11 mouse cellular contexts compared by ENCODE assay signal in the genomic region with DNA sequence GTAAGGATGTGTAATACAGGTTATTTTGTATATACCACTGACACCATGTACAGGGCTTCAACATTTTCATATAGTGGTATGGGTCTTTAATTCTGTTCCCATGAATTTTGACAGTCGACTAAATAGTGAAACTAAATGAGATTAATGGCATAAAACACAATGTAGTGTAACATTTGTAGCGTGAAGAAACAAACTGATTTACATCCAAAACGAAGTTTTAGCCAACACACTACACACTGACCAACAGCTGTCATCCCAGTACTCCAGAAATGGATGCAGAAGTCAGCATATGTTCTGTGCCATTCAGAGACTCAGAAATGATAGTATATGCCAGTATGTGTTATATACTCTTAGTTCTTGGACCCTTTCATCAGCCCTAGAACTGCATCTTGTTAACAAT. TPM values are rescaled to one million over a fixed set of nuclear protein-coding genes. Genes with fewer than 3 reads are reported as not detected.
A peak's percentile ranks its signal among the peaks of the same experiment; 100 is the strongest.
DNase-seq lines count a peak whose midpoint lies in the region; ATAC-seq and TF ChIP-seq lines count a peak whose summit lies in the region.
"Had no signal": no experiment of that assay in that cellular context is flagged by ENCODE, and none has a peak within 500 bp of the region (broad histone marks: within the 10 kb centered on the region; RNA-seq: fewer than 3 reads in every experiment).

No protein-coding gene starts in this region.

- no peaks in the 10 kb centered on the region for H3K9me3 ChIP-seq in intestine, embryonic 14.5 days (ENCODE audit: control insufficient read depth, low read length)
- no peaks in the 10 kb centered on the region for H3K9me3 ChIP-seq in intestine, embryonic 16.5 days (ENCODE audit: control insufficient read depth, low read length)
- H3K9me3 ChIP-seq in neural tube, embryonic 13.5 days: no peaks in the 10 kb centered on the region
- H3K9me3 ChIP-seq in neural tube, embryonic 15.5 days (replicated peaks): no peaks in the 10 kb centered on the region
- no peaks in the 10 kb centered on the region for H3K9me3 ChIP-seq in stomach, embryonic 15.5 days
- H3K9me3 ChIP-seq: hindbrain, embryonic 13.5 days had no signal

- H3K4me3 ChIP-seq in intestine, embryonic 14.5 days (ENCODE audit: low read depth, low read length): no peak overlapping the region
- no peak overlapping the region for H3K4me3 ChIP-seq in intestine, embryonic 16.5 days (ENCODE audit: low read length)
- no peak overlapping the region for H3K4me3 ChIP-seq in neural tube, embryonic 13.5 days
- no peak overlapping the region for H3K4me3 ChIP-seq in neural tube, embryonic 15.5 days (replicated peaks)
- no peak overlapping the region for H3K4me3 ChIP-seq in embryonic fibroblast, embryonic 13.5 days (ENCODE audit: insufficient read depth, low read length)
- H3K4me3 ChIP-seq in stomach, embryonic 15.5 days (replicated peaks): no peak overlapping the region

- peaks cover 9% of the 10 kb centered on the region for H3K4me1 ChIP-seq in intestine, embryonic 14.5 days (replicated peaks; ENCODE audit: control insufficient read depth, insufficient read depth, low read length)
- 0 out of 2 replicates have a peak, but pooled peaks cover 12% of the 10 kb centered on the region for H3K4me1 ChIP-seq in intestine, embryonic 16.5 days (ENCODE audit: control insufficient read depth, insufficient read depth, low read length)
- peaks cover 23% of the 10 kb centered on the region for H3K4me1 ChIP-seq in neural tube, embryonic 13.5 days (replicated peaks)
- H3K4me1 ChIP-seq in neural tube, embryonic 15.5 days: peaks cover 22% of the 10 kb centered on the region
- no peaks in the 10 kb centered on the region for H3K4me1 ChIP-seq in embryonic fibroblast, embryonic 13.5 days (ENCODE audit: control insufficient read depth, insufficient read depth, low read length)
- H3K4me1 ChIP-seq in stomach, embryonic 15.5 days: peaks cover 9% of the 10 kb centered on the region; the same call in 1 of the 2 replicates

- no peaks in the 10 kb centered on the region for H3K36me3 ChIP-seq in intestine, embryonic 14.5 days (ENCODE audit: control insufficient read depth, insufficient read depth, low read length)
- H3K36me3 ChIP-seq in intestine, embryonic 16.5 days (ENCODE audit: control insufficient read depth, insufficient read depth, low read length): no peaks in the 10 kb centered on the region
- H3K36me3 ChIP-seq in neural tube, embryonic 13.5 days: no peaks in the 10 kb centered on the region
- no peaks in the 10 kb centered on the region for H3K36me3 ChIP-seq in neural tube, embryonic 15.5 days
- H3K36me3 ChIP-seq in stomach, embryonic 15.5 days: no peaks in the 10 kb centered on the region
- H3K36me3 ChIP-seq: hindbrain, embryonic 13.5 days had no signal

- 42% methylated on average over 3 of the region's 3 CpGs for WGBS in intestine, embryonic 14.5 days
- 44% methylated on average over 3 of the region's 3 CpGs for WGBS in intestine, embryonic 16.5 days
- WGBS in neural tube, embryonic 13.5 days: 41% methylated on average over 3 of the region's 3 CpGs
- 54% methylated on average over 3 of the region's 3 CpGs for WGBS in neural tube, embryonic 15.5 days
- WGBS in stomach, embryonic 15.5 days: 43% methylated on average over 3 of the region's 3 CpGs

- no peaks in the 10 kb centered on the region for H3K27me3 ChIP-seq in intestine, embryonic 14.5 days (replicated peaks; ENCODE audit: control insufficient read depth, insufficient read depth, low read length)
- no peaks in the 10 kb centered on the region for H3K27me3 ChIP-seq in intestine, embryonic 16.5 days (replicated peaks; ENCODE audit: control insufficient read depth, insufficient read depth, low read length)
- no peaks in the 10 kb centered on the region for H3K27me3 ChIP-seq in neural tube, embryonic 13.5 days
- no peaks in the 10 kb centered on the region for H3K27me3 ChIP-seq in neural tube, embryonic 15.5 days (replicated peaks)
- H3K27me3 ChIP-seq in stomach, embryonic 15.5 days (replicated peaks): no peaks in the 10 kb centered on the region
- H3K27me3 ChIP-seq: hindbrain, embryonic 13.5 days; Patski had no signal

- TF ChIP-seq POLR2A in embryonic fibroblast, embryonic 13.5 days (IDR thresholded peaks at IDR 0.05; ENCODE audit: low read depth, low read length): 0 out of 2 replicates have a peak, but pooled peaks have one; percentile 28

- H3K9ac ChIP-seq in intestine, embryonic 14.5 days (ENCODE audit: low read length): peak overlapping the region; percentile 49; the same call in 1 of the 2 replicates
- no peak overlapping the region for H3K9ac ChIP-seq in intestine, embryonic 16.5 days (ENCODE audit: low read depth, low read length)
- no peak overlapping the region for H3K9ac ChIP-seq in neural tube, embryonic 13.5 days
- H3K9ac ChIP-seq in neural tube, embryonic 15.5 days (replicated peaks): no peak overlapping the region
- H3K9ac ChIP-seq in stomach, embryonic 15.5 days: no peak overlapping the region

- DNase-seq in intestine, embryonic 14.5 days (ENCODE audit: low spot score): no peak
- no peak for DNase-seq in left cerebral cortex, adult 11 months (ENCODE audit: low spot score)
- DNase-seq: layer of hippocampus, adult 9-11 months; lung, postnatal 14 days had no signal

- TF ChIP-seq CTCF in embryonic fibroblast, embryonic 13.5 days (IDR thresholded peaks at IDR 0.05; ENCODE audit: borderline replicate concordance, insufficient read depth, low read length): no peak

- peak overlapping the region; percentile 9; the same call in 1 of the 2 replicates for H3K27ac ChIP-seq in intestine, embryonic 14.5 days (ENCODE audit: low read depth)
- H3K27ac ChIP-seq in intestine, embryonic 16.5 days (ENCODE audit: low read length): no peak overlapping the region
- H3K27ac ChIP-seq in neural tube, embryonic 13.5 days (replicated peaks): no peak overlapping the region
- H3K27ac ChIP-seq in neural tube, embryonic 15.5 days (replicated peaks): no peak overlapping the region
- no peak overlapping the region for H3K27ac ChIP-seq in embryonic fibroblast, embryonic 13.5 days (ENCODE audit: insufficient read depth, low read length)
- H3K27ac ChIP-seq in stomach, embryonic 15.5 days: peak overlapping the region; percentile 31; the same call in 1 of the 2 replicates

- peak overlapping the region; percentile 63 for H3K4me2 ChIP-seq in intestine, embryonic 14.5 days (ENCODE audit: low read length)
- no peak overlapping the region for H3K4me2 ChIP-seq in intestine, embryonic 16.5 days (ENCODE audit: low read depth, low read length)
- H3K4me2 ChIP-seq in neural tube, embryonic 13.5 days: peak overlapping the region; percentile 65
- no peak overlapping the region for H3K4me2 ChIP-seq in neural tube, embryonic 15.5 days
- peak overlapping the region; percentile 62; the same call in 1 of the 2 replicates for H3K4me2 ChIP-seq in stomach, embryonic 15.5 days

- no peak for ATAC-seq in intestine, embryonic 14.5 days (replicated peaks; ENCODE audit: low FRiP score, low TSS enrichment, low read depth)
- ATAC-seq in intestine, embryonic 16.5 days: no peak
- ATAC-seq in neural tube, embryonic 13.5 days (ENCODE audit: low read depth): no peak
- no peak for ATAC-seq in neural tube, embryonic 15.5 days (ENCODE audit: low FRiP score)
- no peak for ATAC-seq in stomach, embryonic 15.5 days (ENCODE audit: insufficient read depth, low FRiP score, low read depth)
- ATAC-seq: Patski had no signal

RNA-seq across cellular contexts. Expression of a gene that starts 1.1 kb away (rescaled TPM):
- 3.9 and 6.4 TPM in 2 replicates for polyA plus RNA-seq in intestine, embryonic 14.5 days (2014; fragmentation: Nextera tagmentation; extraction: Ambion mirVana)
- 1.4 and 2.1 TPM in 2 replicates for polyA plus RNA-seq in intestine, embryonic 16.5 days (2015; fragmentation: Nextera tagmentation; extraction: Ambion mirVana)
- 2.3 TPM in 1 of 2 replicates, not detected in the other for polyA plus RNA-seq in neural tube, embryonic 13.5 days (2015; fragmentation: Nextera tagmentation; extraction: Ambion mirVana)
- 1.0 and 2.6 TPM in 2 replicates for polyA plus RNA-seq in neural tube, embryonic 15.5 days (2015; fragmentation: Nextera tagmentation; extraction: Ambion mirVana)
- polyA plus RNA-seq in embryonic fibroblast, embryonic 13.5 days (2011; ENCODE audit: insufficient read length, low read depth, missing spikeins): 7.8 and 12.5 TPM in 2 replicates
- polyA plus RNA-seq in stomach, embryonic 15.5 days (2015; fragmentation: Nextera tagmentation; extraction: Ambion mirVana): 3.5 and 4.1 TPM in 2 replicates

RNA-seq across cellular contexts. Expression of a gene that starts 3.1 kb away (rescaled TPM):
- polyA plus RNA-seq in intestine, embryonic 14.5 days (2014; fragmentation: Nextera tagmentation; extraction: Ambion mirVana): 0.65 and 1.3 TPM in 2 replicates
- 0.60 TPM in 1 of 2 replicates, not detected in the other for polyA plus RNA-seq in intestine, embryonic 16.5 days (2015; fragmentation: Nextera tagmentation; extraction: Ambion mirVana)
- polyA plus RNA-seq in neural tube, embryonic 13.5 days (2015; fragmentation: Nextera tagmentation; extraction: Ambion mirVana): 1.1 TPM in 1 of 2 replicates, not detected in the other
- polyA plus RNA-seq in neural tube, embryonic 15.5 days (2015; fragmentation: Nextera tagmentation; extraction: Ambion mirVana): not detected in 2 replicates
- polyA plus RNA-seq in embryonic fibroblast, embryonic 13.5 days (2011; ENCODE audit: insufficient read length, low read depth, missing spikeins): 1.3 and 5.4 TPM in 2 replicates
- polyA plus RNA-seq in stomach, embryonic 15.5 days (2015; fragmentation: Nextera tagmentation; extraction: Ambion mirVana): 0.42 and 0.55 TPM in 2 replicates
- polyA plus RNA-seq: hindbrain, embryonic 13.5 days had no signal

RNA-seq across cellular contexts. Expression of a gene that starts 4.3 kb away (rescaled TPM):
- polyA plus RNA-seq in intestine, embryonic 14.5 days (2014; fragmentation: Nextera tagmentation; extraction: Ambion mirVana): 8.4 and 10.0 TPM in 2 replicates
- 3.1 and 4.2 TPM in 2 replicates for polyA plus RNA-seq in intestine, embryonic 16.5 days (2015; fragmentation: Nextera tagmentation; extraction: Ambion mirVana)
- 1.1 and 1.5 TPM in 2 replicates for polyA plus RNA-seq in neural tube, embryonic 13.5 days (2015; fragmentation: Nextera tagmentation; extraction: Ambion mirVana)
- polyA plus RNA-seq in neural tube, embryonic 15.5 days (2015; fragmentation: Nextera tagmentation; extraction: Ambion mirVana): 1.4 and 2.3 TPM in 2 replicates
- 2.0 and 5.5 TPM in 2 replicates for polyA plus RNA-seq in embryonic fibroblast, embryonic 13.5 days (2011; ENCODE audit: insufficient read length, low read depth, missing spikeins)
- 4.8 and 6.9 TPM in 2 replicates for polyA plus RNA-seq in stomach, embryonic 15.5 days (2015; fragmentation: Nextera tagmentation; extraction: Ambion mirVana)

RNA-seq across cellular contexts. Expression of a gene that starts 5.5 kb away (rescaled TPM):
- 3.1 and 4.2 TPM in 2 replicates for polyA plus RNA-seq in intestine, embryonic 14.5 days (2014; fragmentation: Nextera tagmentation; extraction: Ambion mirVana)
- 0.38 and 0.99 TPM in 2 replicates for polyA plus RNA-seq in intestine, embryonic 16.5 days (2015; fragmentation: Nextera tagmentation; extraction: Ambion mirVana)
- polyA plus RNA-seq in neural tube, embryonic 13.5 days (2015; fragmentation: Nextera tagmentation; extraction: Ambion mirVana): not detected in 2 replicates
- polyA plus RNA-seq in neural tube, embryonic 15.5 days (2015; fragmentation: Nextera tagmentation; extraction: Ambion mirVana): 0.44 and 0.60 TPM in 2 replicates
- polyA plus RNA-seq in embryonic fibroblast, embryonic 13.5 days (2011; ENCODE audit: insufficient read length, low read depth, missing spikeins): 2.3 and 7.9 TPM in 2 replicates
- 2.0 and 2.9 TPM in 2 replicates for polyA plus RNA-seq in stomach, embryonic 15.5 days (2015; fragmentation: Nextera tagmentation; extraction: Ambion mirVana)

RNA-seq across cellular contexts. Expression of a gene that starts 5.9 kb away (rescaled TPM):
- polyA plus RNA-seq in intestine, embryonic 14.5 days (2014; fragmentation: Nextera tagmentation; extraction: Ambion mirVana): 13.9 and 15.5 TPM in 2 replicates
- 4.7 and 7.4 TPM in 2 replicates for polyA plus RNA-seq in intestine, embryonic 16.5 days (2015; fragmentation: Nextera tagmentation; extraction: Ambion mirVana)
- 0.96 and 2.3 TPM in 2 replicates for polyA plus RNA-seq in neural tube, embryonic 13.5 days (2015; fragmentation: Nextera tagmentation; extraction: Ambion mirVana)
- 1.2 and 2.0 TPM in 2 replicates for polyA plus RNA-seq in neural tube, embryonic 15.5 days (2015; fragmentation: Nextera tagmentation; extraction: Ambion mirVana)
- 5.6 and 6.3 TPM in 2 replicates for polyA plus RNA-seq in embryonic fibroblast, embryonic 13.5 days (2011; ENCODE audit: insufficient read length, low read depth, missing spikeins)
- 7.4 and 10.6 TPM in 2 replicates for polyA plus RNA-seq in stomach, embryonic 15.5 days (2015; fragmentation: Nextera tagmentation; extraction: Ambion mirVana)

Comparison
In these comparisons a context has a peak if more than half of its experiments do, and no peak if none do; other contexts are left out.
1. H3K27ac ChIP-seq: peak in intestine, embryonic 14.5 days (single experiment) and stomach, embryonic 15.5 days (single experiment); none in intestine, embryonic 16.5 days (single experiment), neural tube, embryonic 13.5 days (single experiment), neural tube, embryonic 15.5 days (single experiment) and embryonic fibroblast, embryonic 13.5 days (single experiment).
2. H3K4me2 ChIP-seq: peak in intestine, embryonic 14.5 days (single experiment), neural tube, embryonic 13.5 days (single experiment) and stomach, embryonic 15.5 days (single experiment); none in intestine, embryonic 16.5 days (single experiment) and neural tube, embryonic 15.5 days (single experiment).